Mouse (Mus musculus) gastrocnemius, postnatal 10 days (tissue): ENCODE measurements around the gene Tnxb. TPM values are rescaled to one million over a fixed set of nuclear protein-coding genes. Genes with fewer than 3 reads are reported as not detected.

ENCODE experiments used
- DNase-seq: peaks from one replicate; pipeline ENCODE4 v3.0.0; 2021; ENCODE audit warnings: mixed read lengths
- long read RNA-seq, 2 experiments: library from polyadenylated mRNA; stranded (forward); transcript quantifications; one replicate each; pipeline ENCODE4 v2.0.0; 2021
- total RNA-seq, 2 experiments: library from RNA; stranded (reverse); gene quantifications; 2 replicates each; pipeline ENCODE4 v1.2.3; 2021

The Tnxb gene
- 100 to 1,000 TPM in 1 of 2 experiments, 10 to 100 TPM in 1; 90.2 to 123 TPM for total RNA-seq
- long read RNA-seq, experiment 1, partial matches to known transcripts, result 3 of 5 reads
- long read RNA-seq, experiment 1, other reads (novel, unspliced or antisense), result 2 of 5 reads
- long read RNA-seq, experiment 2, partial matches to known transcripts, result 5 of 11 reads
- long read RNA-seq, experiment 2, other reads (novel, unspliced or antisense), result 6 of 11 reads

- DNase-seq, result no peak
These were observed at the start of gene Tnxb for GRCm38 (mm10) chr17:34670235-34670634. TSS of gene Tnxb (plus strand) at chr17:34670535.

- no peak for DNase-seq
These were observed 49.3 kb upstream of the Tnxb start for GRCm38 (mm10) chr17:34621006-34621405.

GRCm38 (mm10) chr17:34623161-34623560, 47.2 kb upstream of the Tnxb start:
- DNase-seq, result no peak

- DNase-seq, result no peak
These were observed 45.4 kb upstream of the Tnxb start for GRCm38 (mm10) chr17:34624981-34625380.

- no peak for DNase-seq
These were observed 44.1 kb upstream of the Tnxb start for GRCm38 (mm10) chr17:34626062-34626772.

- DNase-seq, result peak; percentile 29
These were observed 43.6 kb upstream of the Tnxb start for GRCm38 (mm10) chr17:34626773-34627092.

GRCm38 (mm10) chr17:34627093-34627942, 43.0 kb upstream of the Tnxb start:
- DNase-seq, result peak; percentile 87

GRCm38 (mm10) chr17:34627943-34628643, 42.2 kb upstream of the Tnxb start, which contains the start of gene Ppt2:
TSS of gene Ppt2 (minus strand) at chr17:34628510.
- peak; percentile 57 for DNase-seq

- no peak for DNase-seq
These were observed 41.7 kb upstream of the Tnxb start for GRCm38 (mm10) chr17:34628644-34628967.

- no peak for DNase-seq
These were observed 41.0 kb upstream of the Tnxb start, which contains the start of gene Prrt1 for GRCm38 (mm10) chr17:34629221-34629751. TSS of gene Prrt1 (plus strand) at chr17:34629533.

GRCm38 (mm10) chr17:34629796-34630603, 40.3 kb upstream of the Tnxb start:
- no peak for DNase-seq

- peak; percentile 17 for DNase-seq
These were observed 39.5 kb upstream of the Tnxb start for GRCm38 (mm10) chr17:34630761-34631301.

- DNase-seq, result no peak
These were observed 38.7 kb upstream of the Tnxb start for GRCm38 (mm10) chr17:34631647-34632046.

GRCm38 (mm10) chr17:34632261-34632691, 38.1 kb upstream of the Tnxb start:
- peak; percentile 60 for DNase-seq

GRCm38 (mm10) chr17:34635671-34636070, 34.7 kb upstream of the Tnxb start:
- DNase-seq, result no peak

GRCm38 (mm10) chr17:34637459-34637858, 32.9 kb upstream of the Tnxb start:
- no peak for DNase-seq

GRCm38 (mm10) chr17:34639461-34640255, 30.7 kb upstream of the Tnxb start:
- no peak for DNase-seq

- no peak for DNase-seq
These were observed 29.3 kb upstream of the Tnxb start for GRCm38 (mm10) chr17:34640778-34641601.

GRCm38 (mm10) chr17:34641945-34642344, 28.4 kb upstream of the Tnxb start:
- no peak for DNase-seq
